Mouse (Mus musculus): Measurements from ENCODE around the gene Dcp1b.

GRCm38 (mm10) chr6:119194161-119194560 is 19.1 kb downstream of the Dcp1b start:
- TF ChIP-seq CTCF (IDR thresholded peaks at IDR 0.05; ENCODE audit: extremely low read depth, insufficient read length, insufficient replicate concordance, low read depth, low read length) (no peak), POLR2A (IDR thresholded peaks at IDR 0.05; ENCODE audit: low read depth, low read length) (no peak)
